Mouse (Mus musculus): ENCODE data around the gene Olfr750.
A peak's percentile ranks its signal among the peaks of the same experiment; 100 is the strongest.

Olfr750 gene

DNA sequence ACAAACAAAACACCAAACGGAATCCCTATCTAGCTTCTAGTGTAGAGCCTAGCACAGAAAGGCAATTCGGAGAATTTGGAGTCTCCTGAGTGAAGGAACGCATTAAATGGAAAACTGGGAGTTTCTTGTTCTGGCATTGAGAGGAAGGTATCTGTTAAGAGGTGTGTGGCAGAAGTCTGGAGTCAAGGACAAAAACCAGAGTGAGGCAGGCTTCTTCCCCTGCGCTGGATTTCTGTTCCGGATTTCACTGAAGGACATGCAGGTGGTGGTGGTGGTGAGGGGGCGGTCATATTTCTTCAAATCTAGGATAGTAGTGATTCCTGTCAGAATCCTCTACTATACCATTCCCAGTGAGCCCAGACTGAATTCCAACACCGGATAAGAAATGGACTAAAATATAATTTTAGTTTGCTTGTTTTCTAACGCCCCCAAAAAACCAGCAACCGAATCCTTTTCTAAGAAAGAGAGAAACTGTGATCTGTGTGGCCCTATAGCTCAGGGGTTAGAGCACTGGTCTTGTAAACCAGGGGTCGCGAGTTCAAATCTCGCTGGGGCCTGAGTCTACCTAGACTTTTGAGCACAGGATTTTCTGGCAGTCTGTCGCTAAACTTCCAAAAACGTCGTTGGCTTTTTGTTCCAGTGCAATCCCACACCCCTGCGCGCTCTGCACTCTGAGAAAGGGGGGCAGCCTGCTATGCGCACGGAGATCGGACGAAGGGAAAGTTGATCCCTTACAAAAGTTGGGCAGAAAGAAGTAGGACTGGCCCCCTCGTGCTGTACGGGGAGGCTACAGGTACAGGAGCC is 14.1 kb upstream of the Olfr750 start:
- peak; percentile 91 for DNase-seq

- no peak for DNase-seq
Observed at GRCm38 (mm10) chr14:51087762-51088161, 13.5 kb upstream of the Olfr750 start.

GRCm38 (mm10) chr14:51085911-51086310 is 11.7 kb upstream of the Olfr750 start:
- DNase-seq = no peak

DNA sequence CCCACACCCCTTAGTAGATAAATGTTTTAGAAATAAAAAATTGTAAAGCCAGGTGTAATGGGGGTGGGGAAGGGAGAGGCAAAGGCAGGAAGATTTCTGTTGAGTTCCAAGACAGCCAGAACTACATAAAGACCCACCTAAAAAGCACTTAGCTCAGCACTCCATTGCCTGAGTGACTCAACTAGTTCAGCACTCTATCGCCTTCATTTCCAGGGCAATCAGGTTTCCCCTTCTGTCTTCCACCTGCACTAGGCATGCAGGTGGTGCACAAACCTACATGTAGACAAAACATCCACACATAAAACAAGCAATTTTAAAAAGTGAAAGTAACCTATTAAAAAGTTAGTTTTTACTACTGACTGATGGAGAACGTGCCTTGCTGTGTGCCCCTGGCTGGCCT is 10.9 kb upstream of the Olfr750 start:
- DNase-seq = no peak

- DNase-seq = no peak
Observed at GRCm38 (mm10) chr14:51083805-51084204, 9.6 kb upstream of the Olfr750 start.

DNA sequence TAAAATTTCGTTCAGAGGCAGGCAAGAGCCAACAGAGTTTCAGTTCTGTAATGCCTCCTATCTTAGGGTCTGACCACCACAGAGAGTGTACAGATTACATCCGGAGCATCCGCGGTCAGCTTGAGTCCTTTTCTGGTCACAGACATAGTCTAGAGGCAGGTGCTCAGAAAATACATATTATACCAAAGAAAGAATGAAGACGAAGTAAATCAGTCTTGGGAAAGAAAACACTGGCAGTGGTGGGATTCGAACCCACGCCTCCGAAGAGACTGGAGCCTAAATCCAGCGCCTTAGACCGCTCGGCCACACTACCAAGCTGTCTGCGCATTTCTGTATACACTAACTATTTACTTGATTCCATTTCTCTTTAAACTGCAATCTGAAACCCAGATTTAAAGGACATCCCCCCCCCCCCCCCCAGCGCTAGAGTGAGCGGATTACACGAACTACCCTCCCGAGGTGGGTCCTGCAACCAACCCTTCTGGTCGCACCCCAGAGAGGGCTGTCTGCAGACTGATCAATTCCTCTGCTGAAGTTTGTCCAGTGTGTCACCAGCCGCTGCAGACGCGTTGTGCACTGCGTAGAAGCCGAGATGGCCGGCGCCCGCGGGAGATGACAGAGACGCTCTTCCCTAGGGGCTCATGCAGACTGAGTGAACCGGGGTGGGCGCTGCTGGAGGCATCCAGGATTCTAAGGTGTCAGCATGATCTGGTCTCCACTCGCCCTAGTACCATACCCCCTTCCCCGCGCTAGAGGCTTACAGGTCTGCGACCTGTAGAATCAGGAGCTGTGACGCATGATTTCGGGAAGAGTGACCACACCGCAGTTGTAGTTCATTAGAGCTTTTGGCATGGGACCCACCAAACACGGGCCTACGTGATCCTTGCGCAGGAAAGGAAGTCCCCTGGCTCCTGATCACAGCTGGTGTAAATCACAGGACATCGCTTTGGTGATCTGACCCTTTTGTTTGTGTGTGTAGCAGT is 8.7 kb upstream of the Olfr750 start:
- peak; percentile 63 for DNase-seq

- no peak for DNase-seq
Observed at GRCm38 (mm10) chr14:51081035-51081434, 6.8 kb upstream of the Olfr750 start.

DNA sequence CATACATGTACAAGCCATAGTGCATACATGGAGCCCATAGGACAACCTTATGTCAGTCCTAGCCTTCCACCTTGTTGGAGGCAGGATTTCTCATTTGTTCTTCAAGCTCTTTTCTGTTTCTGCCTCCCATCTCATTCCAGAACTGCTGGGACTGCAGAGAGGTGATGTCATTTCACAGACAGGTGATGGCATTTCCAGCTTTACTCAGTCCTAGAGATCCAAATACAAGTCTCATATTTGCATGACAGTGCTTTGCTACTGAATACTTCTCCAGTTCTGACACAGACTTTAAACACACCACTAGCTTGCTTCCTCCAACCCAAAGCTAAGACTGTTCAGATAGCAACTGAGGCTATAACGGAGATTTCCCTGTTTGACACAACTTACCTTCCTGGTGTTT is 4.9 kb upstream of the Olfr750 start:
- DNase-seq = no peak

- DNase-seq = peak; percentile 53
Observed at GRCm38 (mm10) chr14:51069617-51070016, 4.6 kb downstream of the Olfr750 start.

- DNase-seq = no peak
Observed at GRCm38 (mm10) chr14:51068956-51069355, 5.3 kb downstream of the Olfr750 start.

- DNase-seq = no peak
Observed at GRCm38 (mm10) chr14:51060761-51061160, 13.5 kb downstream of the Olfr750 start.

- DNase-seq = no peak
Observed at GRCm38 (mm10) chr14:51057401-51057831, 16.8 kb downstream of the Olfr750 start, which contains the start of gene Rnase12. Rnase12 (minus strand) TSS chr14:51057661.

DNA sequence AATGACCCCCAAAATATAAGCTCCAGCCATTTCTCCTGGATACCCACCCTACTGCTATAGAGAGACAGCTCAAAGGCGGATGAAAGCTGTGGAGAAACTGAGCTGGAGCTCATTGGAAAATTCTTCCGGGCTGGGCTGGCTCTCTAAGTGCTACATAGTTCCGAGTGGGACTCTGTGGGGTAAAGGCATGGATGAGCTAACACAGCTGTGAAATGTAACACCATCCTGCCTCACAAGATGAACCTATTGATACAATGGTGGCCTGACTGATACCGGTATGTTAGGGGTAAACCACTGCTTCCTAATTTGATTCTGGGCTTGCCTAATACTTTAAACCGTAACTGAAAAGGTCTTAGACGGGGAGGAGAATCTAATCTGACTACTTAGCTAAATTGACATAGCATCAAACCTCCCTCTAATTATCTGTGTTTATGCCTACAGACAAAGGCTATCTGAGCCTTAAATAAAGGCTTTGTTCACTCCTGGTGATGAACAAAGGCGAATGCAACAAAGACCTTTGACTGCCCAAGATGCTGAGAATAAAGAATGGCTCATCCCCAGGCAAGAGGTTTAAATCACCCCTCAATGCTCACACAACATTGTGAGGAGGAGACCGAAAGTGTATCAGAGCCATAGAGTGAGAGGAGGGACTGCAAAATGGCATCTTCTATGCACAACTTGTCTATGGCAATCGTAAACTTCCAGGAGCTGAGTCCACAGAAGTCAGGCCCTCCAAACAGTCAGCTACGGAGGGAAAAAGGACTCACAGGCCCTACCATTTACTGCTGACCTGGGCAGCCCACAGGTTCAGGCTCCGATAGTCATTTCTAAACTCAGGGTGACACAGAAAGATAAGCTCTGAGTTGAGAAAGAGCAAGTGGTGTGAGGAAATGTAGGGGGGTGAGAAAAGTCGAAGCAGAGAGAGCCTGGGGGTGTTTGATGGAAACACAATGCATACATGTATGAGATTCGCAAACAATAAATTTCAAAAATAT is 19.7 kb downstream of the Olfr750 start:
- no peak for DNase-seq

- no peak for DNase-seq
Observed at GRCm38 (mm10) chr14:51053176-51053575, 21.1 kb downstream of the Olfr750 start.

DNA sequence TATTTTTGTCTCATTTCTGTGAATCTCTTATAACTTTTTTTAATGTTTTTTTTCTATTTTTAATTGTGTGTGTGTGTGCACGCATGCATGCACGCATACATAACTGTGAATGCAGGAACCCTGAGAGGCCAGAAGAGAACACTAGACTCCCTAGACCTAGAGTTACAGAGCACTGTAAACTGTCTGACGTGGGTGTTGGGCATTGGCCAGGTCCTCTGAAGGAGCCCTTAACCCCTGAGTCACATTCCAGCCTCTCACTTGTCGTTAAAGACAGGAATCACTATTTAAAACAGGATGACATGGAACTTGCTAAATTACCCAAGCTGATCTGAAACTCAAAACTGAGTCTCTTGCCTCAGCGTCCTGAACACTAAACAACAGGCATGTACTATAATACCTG is 22.3 kb downstream of the Olfr750 start:
- no peak for DNase-seq

- no peak for DNase-seq
Observed at GRCm38 (mm10) chr14:51050063-51050462, 24.2 kb downstream of the Olfr750 start, which contains the start of gene Rnase11. Rnase11 (minus strand) TSS chr14:51050163.

GRCm38 (mm10) chr14:51047846-51048245 is 26.4 kb downstream of the Olfr750 start:
- no peak for DNase-seq

DNA sequence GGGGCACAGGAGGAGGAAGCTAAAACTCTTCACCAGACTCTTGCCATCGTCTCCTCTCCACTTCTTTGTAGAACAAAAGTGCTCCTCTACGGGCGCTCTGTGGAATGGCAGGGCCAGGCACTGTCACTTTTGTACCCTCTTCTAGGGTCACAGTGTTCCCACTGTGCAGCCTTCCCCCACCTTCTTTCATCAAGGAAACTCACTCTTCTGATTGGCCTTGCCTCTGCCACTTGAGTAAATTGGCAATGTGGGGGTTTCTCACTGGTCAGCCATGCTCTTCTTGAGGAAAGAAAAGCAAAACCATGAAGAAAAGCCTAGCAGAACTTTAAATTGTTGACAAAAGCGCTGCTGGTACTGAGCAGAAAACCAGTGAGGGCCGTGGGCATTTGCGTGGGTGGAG is 32.5 kb downstream of the Olfr750 start, which contains the start of gene Rnase9:
Gene Rnase9 (minus strand): TSS at position 101 of the 400 bp plus-strand sequence.
- DNase-seq = no peak

DNA sequence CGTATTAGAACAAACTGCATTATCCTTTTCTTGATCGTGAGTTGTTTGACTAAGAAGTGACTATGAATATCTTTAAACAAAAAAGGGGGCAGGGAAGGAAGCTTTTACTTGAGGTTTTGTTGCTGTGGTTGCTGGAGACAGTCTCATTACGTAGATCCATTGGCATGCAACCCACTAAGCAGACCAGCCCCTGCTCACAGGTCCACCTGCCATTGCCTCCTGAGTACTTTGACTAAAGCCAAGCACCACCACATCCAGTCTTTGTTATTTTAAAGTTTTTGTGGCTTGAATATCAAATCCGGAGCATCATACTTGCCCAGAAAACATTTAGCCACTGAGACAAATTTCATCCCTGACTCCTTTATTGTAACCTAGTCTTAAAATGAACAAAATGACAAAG is 38.0 kb downstream of the Olfr750 start:
- no peak for DNase-seq

DNA sequence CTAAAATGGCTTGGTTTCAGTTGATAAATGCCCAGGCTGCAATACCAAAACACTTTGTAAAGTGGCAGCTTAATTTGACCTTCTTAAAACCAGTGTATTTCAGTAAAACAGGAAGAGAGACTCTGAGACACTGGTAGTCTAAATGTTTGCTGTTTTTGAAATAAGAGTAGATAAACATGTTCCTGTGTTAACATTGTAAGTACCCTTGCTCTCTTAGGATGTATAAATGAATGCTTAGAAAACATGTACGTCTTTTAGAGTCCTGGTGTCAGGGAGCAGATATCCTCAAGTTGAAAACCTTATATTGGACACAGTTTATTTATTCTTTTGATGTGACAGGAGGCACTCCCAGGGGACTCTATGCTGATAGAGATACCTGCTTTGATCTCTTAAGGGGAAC is 39.0 kb downstream of the Olfr750 start:
- no peak for DNase-seq

GRCm38 (mm10) chr14:51027387-51028155 is 46.7 kb downstream of the Olfr750 start:
- no peak for DNase-seq

Measured in kidney, adult 9 months (tissue).